Mouse (Mus musculus): ENCODE data around the gene Krt80. TPM values are rescaled to one million over a fixed set of nuclear protein-coding genes. Genes with fewer than 3 reads are reported as not detected.

The Krt80 gene
- polyA plus RNA-seq, 1 experiment, result 10.1 TPM

- Histone ChIP-seq H3K27me3 (ENCODE audit: control insufficient read depth, insufficient read depth, insufficient read length) (no peaks in the 10 kb centered on the region), H3ac (ENCODE audit: control insufficient read depth, insufficient read length, low read depth) (no peak overlapping the region), H3K79me3 (ENCODE audit: low read depth) (no peaks in the 10 kb centered on the region), H3K4me3 (ENCODE audit: insufficient read depth, poor library complexity, severe bottlenecking) (no peak overlapping the region), H3K36me3 (ENCODE audit: control insufficient read depth, insufficient read depth) (peaks cover 25% of the 10 kb centered on the region), H3K79me2 (ENCODE audit: control insufficient read depth, insufficient read depth) (no peaks in the 10 kb centered on the region)
- no peak for TF ChIP-seq MAX (IDR thresholded peaks at IDR 0.05)
Measured at GRCm38 (mm10) chr15:101352706-101353465, 17.1 kb downstream of the Krt80 start.

GRCm38 (mm10) chr15:101352047-101352446 is 17.9 kb downstream of the Krt80 start:
- TF ChIP-seq USF1 (IDR thresholded peaks at IDR 0.05; ENCODE audit: low read depth) (no peak), FOSL1 (IDR thresholded peaks at IDR 0.05; ENCODE audit: insufficient read depth, low read length, poor library complexity, severe bottlenecking) (no peak), MYOG (IDR thresholded peaks at IDR 0.05; ENCODE audit: control insufficient read depth, extremely low read depth, insufficient read length) (no peak), CEBPB (IDR thresholded peaks at IDR 0.05; ENCODE audit: low read depth) (no peak), MYOD1 (IDR thresholded peaks at IDR 0.05; ENCODE audit: control insufficient read depth, insufficient read length, low read depth) (no peak), CTCF (IDR thresholded peaks at IDR 0.05; ENCODE audit: control insufficient read depth, insufficient read depth, insufficient read length) (no peak), MAX (IDR thresholded peaks at IDR 0.05) (no peak)
- Histone ChIP-seq H3K4me3 (ENCODE audit: insufficient read depth, poor library complexity, severe bottlenecking) (no peak overlapping the region), H3ac (ENCODE audit: control insufficient read depth, insufficient read length, low read depth) (no peak overlapping the region), H3K36me3 (ENCODE audit: control insufficient read depth, insufficient read depth) (peaks cover 17% of the 10 kb centered on the region), H3K27me3 (ENCODE audit: control insufficient read depth, insufficient read depth, insufficient read length) (no peaks in the 10 kb centered on the region), H3K79me2 (ENCODE audit: control insufficient read depth, insufficient read depth) (no peaks in the 10 kb centered on the region), H3K79me3 (ENCODE audit: low read depth) (no peaks in the 10 kb centered on the region)

- TF ChIP-seq USF1 (IDR thresholded peaks at IDR 0.05; ENCODE audit: low read depth) (no peak), MYOD1 (IDR thresholded peaks at IDR 0.05; ENCODE audit: control insufficient read depth, insufficient read length, low read depth) (peak; percentile 4), CTCF (IDR thresholded peaks at IDR 0.05; ENCODE audit: control insufficient read depth, insufficient read depth, insufficient read length) (peak; percentile 83), CEBPB (IDR thresholded peaks at IDR 0.05; ENCODE audit: low read depth) (peak; percentile 30)
- Histone ChIP-seq H3K79me3 (ENCODE audit: low read depth) (no peaks in the 10 kb centered on the region), H3K4me3 (ENCODE audit: insufficient read depth, poor library complexity, severe bottlenecking) (no peak overlapping the region), H3K79me2 (ENCODE audit: control insufficient read depth, insufficient read depth) (no peaks in the 10 kb centered on the region), H3K27me3 (ENCODE audit: control insufficient read depth, insufficient read depth, insufficient read length) (no peaks in the 10 kb centered on the region), H3ac (ENCODE audit: control insufficient read depth, insufficient read length, low read depth) (peak overlapping the region; percentile 18), H3K36me3 (ENCODE audit: control insufficient read depth, insufficient read depth) (no peaks in the 10 kb centered on the region)
Measured at GRCm38 (mm10) chr15:101341797-101342515, 28.0 kb downstream of the Krt80 start.

- Histone ChIP-seq H3K79me3 (ENCODE audit: low read depth) (no peaks in the 10 kb centered on the region), H3K79me2 (ENCODE audit: control insufficient read depth, insufficient read depth) (no peaks in the 10 kb centered on the region), H3K4me3 (ENCODE audit: insufficient read depth, poor library complexity, severe bottlenecking) (no peak overlapping the region), H3K27me3 (ENCODE audit: control insufficient read depth, insufficient read depth, insufficient read length) (no peaks in the 10 kb centered on the region), H3K36me3 (ENCODE audit: control insufficient read depth, insufficient read depth) (no peaks in the 10 kb centered on the region), H3ac (ENCODE audit: control insufficient read depth, insufficient read length, low read depth) (no peak overlapping the region)
- no peak for TF ChIP-seq USF1 (IDR thresholded peaks at IDR 0.05; ENCODE audit: low read depth)
- TF ChIP-seq CTCF (IDR thresholded peaks at IDR 0.05; ENCODE audit: control insufficient read depth, insufficient read depth, insufficient read length), result peak; percentile 89
- TF ChIP-seq MAX (IDR thresholded peaks at IDR 0.05), result no peak
- no peak for TF ChIP-seq FOSL1 (IDR thresholded peaks at IDR 0.05; ENCODE audit: insufficient read depth, low read length, poor library complexity, severe bottlenecking)
- TF ChIP-seq MYOD1 (IDR thresholded peaks at IDR 0.05; ENCODE audit: control insufficient read depth, insufficient read length, low read depth), result peak; percentile 3
- no peak for TF ChIP-seq MYOG (IDR thresholded peaks at IDR 0.05; ENCODE audit: control insufficient read depth, extremely low read depth, insufficient read length)
- no peak for TF ChIP-seq CEBPB (IDR thresholded peaks at IDR 0.05; ENCODE audit: low read depth)
Measured at GRCm38 (mm10) chr15:101339537-101339936, 30.4 kb downstream of the Krt80 start.

GRCm38 (mm10) chr15:101338359-101338758 is 31.6 kb downstream of the Krt80 start:
- Histone ChIP-seq H3K4me3 (ENCODE audit: insufficient read depth, poor library complexity, severe bottlenecking) (no peak overlapping the region), H3K79me2 (ENCODE audit: control insufficient read depth, insufficient read depth) (no peaks in the 10 kb centered on the region), H3K79me3 (ENCODE audit: low read depth) (no peaks in the 10 kb centered on the region), H3K27me3 (ENCODE audit: control insufficient read depth, insufficient read depth, insufficient read length) (no peaks in the 10 kb centered on the region), H3K36me3 (ENCODE audit: control insufficient read depth, insufficient read depth) (no peaks in the 10 kb centered on the region), H3ac (ENCODE audit: control insufficient read depth, insufficient read length, low read depth) (no peak overlapping the region)
- no peak for TF ChIP-seq MYOG (IDR thresholded peaks at IDR 0.05; ENCODE audit: control insufficient read depth, extremely low read depth, insufficient read length)
- no peak for TF ChIP-seq CTCF (IDR thresholded peaks at IDR 0.05; ENCODE audit: control insufficient read depth, insufficient read depth, insufficient read length)
- no peak for TF ChIP-seq USF1 (IDR thresholded peaks at IDR 0.05; ENCODE audit: low read depth)
- no peak for TF ChIP-seq FOSL1 (IDR thresholded peaks at IDR 0.05; ENCODE audit: insufficient read depth, low read length, poor library complexity, severe bottlenecking)
- TF ChIP-seq MAX (IDR thresholded peaks at IDR 0.05), result no peak
- TF ChIP-seq MYOD1 (IDR thresholded peaks at IDR 0.05; ENCODE audit: control insufficient read depth, insufficient read length, low read depth), result no peak
- no peak for TF ChIP-seq CEBPB (IDR thresholded peaks at IDR 0.05; ENCODE audit: low read depth)

All from C2C12 (cell line).